Mouse (Mus musculus) adipocyte (in vitro differentiated cells): Measurements from ENCODE around the gene Kifc1.
"Not testable (repeated sequence)": the region's sequence is repeated elsewhere in the genome, so short reads cannot be mapped to it uniquely, and the experiment has no call there.

Experiments used
- DNase-seq: peaks from one replicate; pipeline ENCODE4 v3.0.0-alpha.2; 2016; ENCODE audit warnings: low spot score

The Kifc1 gene

GRCm38 (mm10) chr17:33918293-33919203, 28.1 kb upstream of the Kifc1 start:
- DNase-seq, result no peak

- no peak for DNase-seq
Measured at GRCm38 (mm10) chr17:33917656-33918292, 27.3 kb upstream of the Kifc1 start.

- no peak for DNase-seq
Measured at GRCm38 (mm10) chr17:33916847-33917655, 26.6 kb upstream of the Kifc1 start.

- DNase-seq, result no peak
Measured at GRCm38 (mm10) chr17:33916294-33916693, 25.8 kb upstream of the Kifc1 start.

GRCm38 (mm10) chr17:33915671-33916250, 25.3 kb upstream of the Kifc1 start, which contains the start of the genes Tapbp and Zbtb22:
Gene Tapbp (plus strand): TSS chr17:33915899.
Gene Zbtb22 (plus strand): TSS chr17:33915904.
- peak; percentile 99 for DNase-seq

GRCm38 (mm10) chr17:33914969-33915391, 24.5 kb upstream of the Kifc1 start:
- no peak for DNase-seq

- no peak for DNase-seq
Measured at GRCm38 (mm10) chr17:33913905-33914304, 23.4 kb upstream of the Kifc1 start.

- no peak for DNase-seq
Measured at GRCm38 (mm10) chr17:33913264-33913663, 22.8 kb upstream of the Kifc1 start.

GRCm38 (mm10) chr17:33911813-33912414, 21.5 kb upstream of the Kifc1 start:
- no peak for DNase-seq

GRCm38 (mm10) chr17:33911052-33911812, 20.8 kb upstream of the Kifc1 start:
- DNase-seq, result no peak

GRCm38 (mm10) chr17:33910346-33911051, 20.0 kb upstream of the Kifc1 start:
- peak; percentile 49 for DNase-seq

GRCm38 (mm10) chr17:33909869-33910250, 19.4 kb upstream of the Kifc1 start:
- peak; percentile 88 for DNase-seq

- peak; percentile 98 for DNase-seq
Measured at GRCm38 (mm10) chr17:33909077-33909868, 18.8 kb upstream of the Kifc1 start, which contains the start of gene Daxx. Gene Daxx (plus strand): TSS chr17:33909414.

- DNase-seq, result peak; percentile 45
Measured at GRCm38 (mm10) chr17:33908331-33909076, 18.0 kb upstream of the Kifc1 start.

- DNase-seq, result not testable (repeated sequence)
Measured at GRCm38 (mm10) chr17:33904835-33905234, 14.4 kb upstream of the Kifc1 start, which contains the start of gene Platr17. Gene Platr17 (plus strand): TSS chr17:33905135.

GRCm38 (mm10) chr17:33903911-33904651, 13.6 kb upstream of the Kifc1 start:
- DNase-seq, result not testable (repeated sequence)

- no peak for DNase-seq
Measured at GRCm38 (mm10) chr17:33902491-33902890, 12.0 kb upstream of the Kifc1 start.
